Mouse (Mus musculus): ENCODE data around the gene Psmd5.
A peak's percentile ranks its signal among the peaks of the same experiment; 100 is the strongest.
"Not testable (repeated sequence)": the region's sequence is repeated elsewhere in the genome, so short reads cannot be mapped to it uniquely, and the experiment has no call there.

Gene Psmd5

DNA sequence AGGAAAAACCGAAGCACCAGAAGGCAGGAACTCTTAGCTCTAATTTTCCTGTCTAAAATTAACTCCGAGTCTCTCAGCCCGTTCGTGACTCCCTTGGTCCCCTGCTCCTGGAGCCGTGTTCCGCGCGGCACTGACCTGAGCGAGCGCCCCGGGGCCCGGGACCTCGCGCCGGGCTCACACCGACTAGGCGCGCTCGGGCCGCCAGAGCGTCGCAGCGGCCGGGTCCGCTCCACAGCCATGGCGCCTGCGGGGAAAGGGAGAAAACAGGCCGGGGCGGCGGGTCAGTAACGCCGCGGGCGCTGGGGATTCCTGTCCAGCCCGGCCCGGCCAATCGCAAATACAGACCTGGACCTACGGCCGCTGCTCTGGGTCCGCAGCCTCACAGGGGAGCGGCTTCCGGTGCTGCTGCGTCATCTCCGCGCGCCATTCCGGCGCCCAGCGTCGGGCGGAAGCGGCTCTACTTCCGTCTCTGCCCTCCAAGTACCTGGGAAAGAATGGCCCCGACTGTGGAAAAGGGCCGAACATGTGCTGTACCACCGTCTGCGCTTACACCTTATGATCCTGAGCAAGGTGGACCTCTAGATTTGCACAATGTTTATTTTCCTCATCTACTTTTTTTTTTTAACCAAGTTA, 48.8 kb downstream of the Psmd5 start, which contains the start of gene Fbxw2:
Fbxw2 (minus strand) TSS at position 485 of the 633 bp plus-strand sequence.
- DNase-seq = peak; percentile 96 to 97

DNA sequence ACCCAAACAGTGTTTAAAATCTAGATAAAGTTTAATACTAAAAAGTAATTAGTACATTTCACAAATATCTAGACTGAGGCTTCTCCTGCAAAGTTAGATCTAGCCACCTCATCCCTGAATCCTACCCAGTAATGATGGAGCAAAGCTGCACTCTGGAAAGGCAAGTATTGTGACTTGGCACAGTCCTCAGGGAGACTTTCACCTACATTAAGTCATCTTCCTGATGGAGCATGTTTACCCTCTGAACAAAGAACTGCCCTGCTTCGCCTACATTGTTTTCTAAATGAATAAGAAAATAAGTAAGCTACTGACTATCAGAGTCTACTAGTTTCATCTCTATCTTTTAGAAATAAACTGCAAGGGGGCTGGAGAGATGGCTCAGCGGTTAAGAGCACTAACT, 56.3 kb downstream of the Psmd5 start:
- no peak for DNase-seq

DNA sequence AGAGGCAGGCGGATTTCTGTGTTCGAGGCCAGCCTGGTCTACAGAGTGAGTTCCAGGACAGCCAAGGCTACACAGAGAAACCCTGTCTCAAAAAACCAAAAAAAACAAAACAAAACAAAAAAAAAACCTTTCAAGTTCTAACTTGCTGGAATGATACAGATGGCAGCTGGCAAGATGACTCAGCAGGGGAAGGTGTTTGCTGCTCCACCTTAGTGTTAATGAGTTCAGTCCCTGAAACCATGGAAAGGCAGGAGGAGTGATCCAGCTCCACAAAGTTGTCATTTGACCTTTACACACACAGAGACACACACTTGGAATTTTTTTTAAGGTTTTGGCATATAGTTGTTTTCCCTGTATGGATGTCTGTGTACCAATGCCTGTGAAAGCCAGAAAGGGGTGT, 58.9 kb downstream of the Psmd5 start:
- DNase-seq = not testable (repeated sequence)

DNA sequence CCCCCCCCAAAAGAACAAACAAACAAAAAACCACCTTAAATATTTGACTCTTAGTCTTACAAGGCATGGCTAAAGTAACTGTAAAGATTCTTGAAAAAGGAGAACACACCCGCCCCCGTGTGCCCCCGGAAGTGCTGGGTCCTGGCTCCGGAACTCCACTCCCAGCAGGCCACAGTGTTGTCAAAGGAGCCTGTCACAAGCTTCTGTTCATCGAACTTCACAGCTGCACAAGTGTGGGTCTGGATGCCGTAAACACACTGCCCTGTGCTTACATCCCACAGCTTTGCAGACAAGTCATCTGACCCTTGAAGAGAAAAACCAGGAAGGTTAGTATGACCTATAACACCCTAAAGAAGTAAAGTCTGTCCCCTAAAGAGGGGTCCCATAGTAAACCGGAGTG, 62.1 kb downstream of the Psmd5 start:
- DNase-seq = no peak

DNA sequence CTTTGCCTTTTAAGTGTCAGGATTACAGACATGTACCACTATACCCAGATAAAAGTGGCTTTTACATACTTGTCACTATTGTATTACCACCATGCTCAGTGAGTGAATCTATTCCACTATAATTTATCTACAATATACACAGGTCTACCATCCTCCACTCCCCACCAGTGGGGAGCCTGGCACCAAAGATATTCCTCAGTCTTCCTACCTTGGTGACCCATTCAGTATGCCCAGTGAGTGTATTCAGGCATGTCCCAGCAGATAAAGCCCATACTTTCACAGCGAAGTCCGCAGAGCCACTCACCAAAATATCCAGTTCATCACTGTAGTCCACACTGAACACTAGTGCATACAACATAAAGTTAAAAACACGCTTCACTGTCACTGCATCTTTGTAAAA, 64.0 kb downstream of the Psmd5 start:
- DNase-seq = no peak

DNA sequence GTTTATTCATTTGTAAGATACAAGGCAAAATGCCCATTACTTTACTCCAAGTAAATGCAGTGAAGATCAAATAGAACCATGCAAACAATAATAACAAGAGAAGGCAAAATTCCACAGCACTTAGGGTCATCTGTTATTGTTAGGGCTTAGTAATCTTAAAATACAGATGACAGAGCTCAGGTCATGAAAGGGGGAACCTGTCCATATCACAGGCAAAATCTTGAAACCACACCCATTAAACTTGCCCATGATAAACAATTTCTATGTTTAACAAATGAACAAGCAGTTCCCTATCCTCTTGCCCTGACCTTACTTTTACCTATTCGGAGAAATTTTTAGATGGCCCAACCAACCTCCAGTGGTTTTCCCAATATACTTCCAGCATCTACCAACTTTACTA, 65.2 kb downstream of the Psmd5 start:
- no peak for DNase-seq

DNA sequence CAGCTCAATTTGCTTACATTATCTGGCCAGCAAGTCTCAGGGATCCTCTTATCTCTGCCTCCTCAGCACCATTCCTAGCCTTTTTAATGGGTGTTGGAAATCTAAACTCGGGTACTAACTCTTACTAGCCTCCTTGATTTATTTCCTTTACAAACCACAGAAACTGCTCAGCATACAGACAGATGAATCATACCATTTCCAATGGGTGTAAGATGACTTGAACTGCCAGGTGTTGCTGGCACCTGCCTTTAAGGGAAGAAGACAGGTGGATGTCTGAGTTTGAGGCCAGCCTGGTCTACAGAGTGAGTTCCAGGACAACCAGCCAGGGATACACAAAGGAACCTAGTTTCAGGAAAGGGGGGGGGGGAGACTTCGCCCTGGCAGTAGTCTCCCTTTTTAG, 66.7 kb downstream of the Psmd5 start:
- no peak for DNase-seq

DNA sequence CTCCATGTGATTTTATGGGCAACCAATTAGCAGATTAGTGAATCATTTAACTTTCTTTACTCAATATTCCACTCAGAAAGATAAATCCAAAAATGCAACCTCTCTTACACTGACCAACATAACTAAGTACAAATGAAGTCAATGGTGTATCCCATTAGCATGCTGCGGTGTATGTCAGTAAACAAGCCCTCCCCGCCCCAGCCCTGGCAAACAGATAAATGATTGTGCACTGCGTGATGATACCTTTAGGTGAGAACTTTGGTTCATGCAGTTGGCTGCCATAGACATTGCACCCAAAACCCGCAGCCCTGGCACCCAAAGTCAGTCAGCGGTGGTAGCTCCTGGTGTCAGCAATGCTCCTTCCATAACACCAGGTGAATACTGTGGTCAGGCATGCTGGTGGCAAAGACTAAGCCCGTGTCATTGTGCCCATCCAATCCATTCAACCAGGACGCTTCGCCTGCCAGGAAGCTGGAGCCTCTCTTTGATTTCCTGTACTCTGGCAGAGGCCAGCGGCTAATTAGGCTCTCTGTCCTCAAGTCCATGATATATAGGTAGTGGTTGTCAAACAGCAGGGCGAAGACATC, 69.3 kb downstream of the Psmd5 start:
- no peak for DNase-seq

DNA sequence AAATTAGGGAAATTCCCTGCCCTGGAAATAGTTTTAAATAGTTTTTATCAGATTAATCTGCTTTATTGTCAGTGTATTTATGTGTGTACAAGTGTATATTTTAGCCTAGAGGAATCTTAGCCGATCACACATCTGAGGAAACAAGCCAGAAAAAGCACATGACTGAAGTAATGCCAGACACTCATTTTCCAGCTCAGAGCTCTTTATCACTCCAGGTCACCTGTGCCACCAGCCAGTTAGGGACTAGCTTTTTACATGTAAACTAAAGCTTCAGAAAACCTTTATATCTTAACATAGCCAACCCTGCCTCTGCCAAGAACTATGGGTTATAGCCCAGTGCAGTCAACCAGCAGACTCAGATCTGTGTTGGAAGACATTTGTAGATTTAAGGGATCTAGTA, 70.0 kb downstream of the Psmd5 start:
- DNase-seq = peak; percentile 24 to 47

DNA sequence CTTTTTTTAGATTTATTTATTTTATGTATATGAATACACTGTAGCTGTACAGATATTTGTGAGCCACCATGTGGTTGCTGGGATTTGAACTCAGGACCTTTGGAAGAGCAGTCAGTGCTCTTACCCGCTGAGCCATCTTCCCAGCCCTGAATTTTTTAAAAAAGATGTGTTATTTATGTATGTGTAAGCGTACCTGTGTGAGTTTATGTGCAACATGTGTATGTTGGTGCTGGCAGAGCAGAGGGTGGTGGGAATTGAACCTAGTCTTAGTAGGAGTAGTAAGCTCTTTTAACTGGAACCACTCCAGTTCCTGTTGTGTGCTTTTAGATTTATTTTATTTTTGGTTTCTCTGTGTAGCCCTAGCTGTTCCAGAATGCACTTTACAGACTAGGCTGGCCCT, 70.6 kb downstream of the Psmd5 start:
- no peak for DNase-seq

DNA sequence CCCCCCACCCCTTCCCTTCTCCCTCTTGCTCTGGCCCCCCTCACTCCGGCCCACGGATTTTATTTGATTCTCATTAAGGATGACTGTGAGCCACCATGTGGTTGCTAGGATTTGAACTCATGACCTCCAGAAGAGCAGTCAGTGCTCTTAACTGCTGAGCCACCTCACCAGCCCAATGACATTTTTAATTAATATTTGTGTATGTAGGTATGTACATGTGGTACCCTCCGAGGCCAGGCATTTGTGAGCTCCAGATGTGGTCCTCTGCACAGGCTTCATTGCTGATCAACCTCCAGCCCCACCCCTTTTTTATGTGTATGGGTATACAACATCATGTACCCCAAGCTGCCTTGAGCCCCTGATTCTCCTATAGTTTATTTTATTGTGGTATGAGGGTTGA, 71.0 kb downstream of the Psmd5 start:
- no peak for DNase-seq

DNA sequence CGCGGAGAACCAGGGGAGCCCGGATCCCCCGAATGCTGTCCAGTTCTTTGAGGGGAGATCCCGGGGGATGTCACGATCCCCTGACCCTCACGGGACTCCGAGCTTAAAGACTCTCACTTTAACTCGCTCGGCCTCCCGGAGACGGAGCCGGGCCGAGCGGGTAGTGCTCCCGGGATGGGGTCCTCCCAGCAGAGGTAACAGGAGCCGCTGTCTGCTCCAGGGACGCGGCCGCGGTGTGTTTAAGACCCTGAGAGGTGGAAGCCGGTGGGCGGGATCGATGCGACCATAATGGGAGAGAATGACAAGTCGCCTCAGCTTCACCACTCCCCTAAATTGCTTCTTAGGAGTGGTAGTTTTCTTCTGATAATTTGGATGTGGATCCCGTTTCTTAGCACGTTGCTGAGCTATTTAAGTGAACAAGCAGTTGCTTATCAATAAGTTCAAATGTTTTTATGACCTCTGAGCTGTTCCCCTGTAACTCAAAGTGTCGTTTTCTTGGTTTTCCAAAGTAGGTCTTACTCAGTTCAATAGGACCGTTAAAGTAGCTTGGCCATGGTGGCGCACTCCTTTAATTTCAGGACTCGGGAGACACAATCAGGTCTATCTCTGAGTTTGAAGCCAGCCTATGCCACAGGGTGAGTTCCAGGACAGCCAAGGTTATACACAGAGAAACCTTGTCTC, 72.1 kb downstream of the Psmd5 start:
- DNase-seq = peak; percentile 32 to 39

DNA sequence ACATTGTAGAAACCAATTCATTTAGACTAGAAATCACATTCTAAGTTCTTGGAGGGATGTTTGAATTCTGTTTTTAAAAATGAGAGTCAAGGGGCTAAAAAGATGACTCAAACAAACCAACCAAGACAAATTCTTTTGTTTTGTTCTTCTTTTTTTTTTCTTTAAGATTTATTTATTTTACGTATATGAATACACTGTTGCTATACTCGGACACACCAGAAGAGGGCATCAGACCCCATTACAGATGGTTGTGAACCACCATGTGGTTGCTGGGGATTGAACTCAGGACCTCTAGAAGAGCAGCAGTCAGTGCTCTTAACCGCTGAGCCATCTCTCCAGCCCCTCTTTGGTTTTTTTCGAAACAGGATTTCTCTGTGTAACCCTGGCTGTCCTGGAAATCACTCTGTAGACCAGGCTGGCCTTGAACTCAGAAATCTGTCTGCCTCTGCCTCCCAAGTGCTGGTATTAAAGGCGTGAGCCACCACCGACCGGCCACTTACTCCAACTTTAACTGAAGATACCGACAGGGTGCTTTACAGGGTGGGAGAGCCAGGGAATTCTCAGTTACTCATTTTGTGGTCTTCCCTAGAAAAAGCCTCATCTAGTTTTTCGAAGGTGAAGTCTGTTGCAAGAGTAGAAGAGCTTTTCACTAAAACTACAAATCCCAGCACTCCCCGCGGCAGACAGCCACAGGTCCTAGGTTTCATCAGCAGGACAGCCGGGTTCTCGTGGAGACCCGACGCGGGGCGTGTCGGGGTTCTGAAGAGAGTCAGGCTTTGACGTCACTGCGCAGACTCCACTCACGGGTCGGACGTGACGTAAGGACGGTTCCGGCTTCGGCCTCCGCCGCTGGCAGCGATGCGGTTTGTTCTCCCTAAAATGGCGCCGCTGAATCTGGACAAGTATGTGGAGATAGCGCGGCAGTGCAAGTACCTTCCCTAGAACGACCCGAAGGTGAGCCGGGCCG, 73.0 kb downstream of the Psmd5 start:
- peak; percentile 98 to 99 for DNase-seq

DNA sequence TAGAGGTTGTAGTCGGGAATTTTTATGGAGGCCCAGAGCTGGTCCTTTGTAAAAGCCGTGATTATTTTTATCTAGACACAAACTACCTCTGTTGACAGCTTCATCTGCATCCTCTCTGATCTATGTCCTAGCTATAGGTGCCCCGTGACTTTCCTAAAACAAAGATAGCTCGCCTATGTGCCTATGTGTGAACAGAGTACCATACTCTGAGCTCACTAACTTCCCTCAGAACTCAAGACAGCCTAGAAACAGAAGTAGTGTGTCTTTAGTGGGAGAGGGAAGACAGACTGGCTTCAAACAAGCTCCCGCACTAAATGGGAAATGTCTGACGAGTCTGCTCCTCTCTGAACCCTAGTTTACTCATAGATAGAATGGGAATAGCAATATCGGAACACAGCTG, 74.4 kb downstream of the Psmd5 start:
- DNase-seq = no peak

Measured in cerebellum, postnatal 10 days (tissue).